Mouse (Mus musculus): Measurements from ENCODE around the gene Plekhg6.

Plekhg6 gene

GRCm38 (mm10) chr6:125385066-125385974 is 4.7 kb upstream of the Plekhg6 start:
- DNase-seq (ENCODE audit: low spot score) = no peak

- DNase-seq (ENCODE audit: low spot score) = no peak
These were observed 1.4 kb upstream of the Plekhg6 start for GRCm38 (mm10) chr6:125382024-125382423.

DNA sequence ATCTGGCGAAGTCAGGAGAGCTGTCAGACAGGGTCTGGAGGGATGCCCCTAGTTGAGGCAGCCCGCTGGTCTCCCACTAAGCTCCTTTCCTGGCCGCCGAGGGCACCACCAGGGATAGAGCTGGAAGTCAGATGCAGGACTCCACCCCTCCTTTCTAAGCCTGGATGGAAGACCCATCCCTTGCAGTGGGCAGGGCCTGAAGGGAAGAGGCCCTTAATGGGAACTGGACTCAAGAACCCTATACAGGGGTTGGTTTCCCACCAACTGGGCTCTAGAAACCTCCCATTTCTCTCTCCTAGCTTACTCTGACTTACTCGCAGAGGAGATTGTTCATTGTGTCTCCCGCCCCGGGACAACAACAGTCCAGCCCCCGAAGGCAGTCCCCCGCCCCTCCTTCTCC is 812 bp downstream of the Plekhg6 start:
- DNase-seq (ENCODE audit: low spot score) = peak; percentile 34

- DNase-seq (ENCODE audit: low spot score) = no peak
These were observed 2.0 kb downstream of the Plekhg6 start for GRCm38 (mm10) chr6:125378621-125379020.

DNA sequence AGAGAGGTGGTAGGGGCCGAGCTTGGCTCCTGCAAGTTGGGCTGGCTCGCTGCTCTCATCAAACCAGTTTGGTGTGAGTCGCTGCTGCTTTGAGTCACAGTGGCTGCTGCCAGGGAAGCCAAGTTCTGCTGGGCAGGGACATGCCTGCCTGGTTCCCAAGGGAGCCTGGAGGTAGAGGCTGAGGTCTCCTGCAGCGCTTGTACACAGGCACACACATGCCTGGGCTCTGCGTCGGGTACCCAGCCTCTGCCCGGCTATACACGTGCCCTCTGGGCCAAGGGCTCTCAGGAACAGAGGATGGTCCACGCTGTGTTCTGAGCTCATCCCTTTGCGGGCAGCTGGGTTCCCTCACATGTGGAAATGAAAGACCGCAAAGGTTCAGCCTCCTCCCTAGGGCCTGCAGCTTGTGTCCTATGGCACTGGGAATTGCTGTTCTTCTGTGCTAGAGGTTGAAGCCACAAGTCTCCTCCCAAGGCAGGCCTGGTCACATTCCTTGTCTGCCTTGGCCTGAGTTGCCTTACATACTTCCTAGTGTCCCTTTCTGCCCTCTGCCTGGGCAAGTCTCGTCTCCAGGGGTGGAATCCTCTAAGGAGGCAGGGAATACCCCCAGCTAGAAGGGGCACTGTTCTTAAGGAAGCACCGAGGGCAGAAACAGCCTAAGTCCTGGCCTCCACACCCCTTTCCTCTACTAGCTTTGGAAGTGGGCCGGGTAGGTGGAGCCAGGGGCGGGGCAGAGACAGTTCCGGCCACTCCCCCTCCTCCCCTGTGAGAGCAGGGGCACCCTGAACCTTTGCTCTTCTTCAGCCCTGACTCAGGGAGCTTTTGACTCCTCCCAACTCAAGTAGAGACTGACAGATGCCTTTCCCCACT is 2.8 kb downstream of the Plekhg6 start:
- peak; percentile 69 for DNase-seq (ENCODE audit: low spot score)

DNA sequence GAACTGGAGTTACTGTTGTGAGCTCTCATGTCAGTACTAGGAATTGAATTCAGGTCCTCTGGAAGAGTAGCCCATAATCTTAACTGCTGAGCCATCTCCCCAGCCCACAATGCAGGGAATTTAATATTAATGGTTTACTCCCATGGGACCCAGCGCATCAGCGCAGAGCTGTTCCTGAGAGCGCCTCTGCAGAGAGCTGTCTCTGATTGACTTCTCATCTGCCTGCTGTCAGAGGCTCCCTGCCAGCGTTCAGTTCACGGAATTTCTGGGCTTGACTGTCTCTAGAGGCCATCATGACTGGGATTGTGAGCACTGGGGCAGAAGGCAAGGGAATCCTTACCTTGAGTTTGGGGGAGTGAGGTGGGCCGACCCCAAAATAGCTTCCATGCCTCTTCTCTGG is 3.6 kb downstream of the Plekhg6 start:
- DNase-seq (ENCODE audit: low spot score) = peak; percentile 70

DNA sequence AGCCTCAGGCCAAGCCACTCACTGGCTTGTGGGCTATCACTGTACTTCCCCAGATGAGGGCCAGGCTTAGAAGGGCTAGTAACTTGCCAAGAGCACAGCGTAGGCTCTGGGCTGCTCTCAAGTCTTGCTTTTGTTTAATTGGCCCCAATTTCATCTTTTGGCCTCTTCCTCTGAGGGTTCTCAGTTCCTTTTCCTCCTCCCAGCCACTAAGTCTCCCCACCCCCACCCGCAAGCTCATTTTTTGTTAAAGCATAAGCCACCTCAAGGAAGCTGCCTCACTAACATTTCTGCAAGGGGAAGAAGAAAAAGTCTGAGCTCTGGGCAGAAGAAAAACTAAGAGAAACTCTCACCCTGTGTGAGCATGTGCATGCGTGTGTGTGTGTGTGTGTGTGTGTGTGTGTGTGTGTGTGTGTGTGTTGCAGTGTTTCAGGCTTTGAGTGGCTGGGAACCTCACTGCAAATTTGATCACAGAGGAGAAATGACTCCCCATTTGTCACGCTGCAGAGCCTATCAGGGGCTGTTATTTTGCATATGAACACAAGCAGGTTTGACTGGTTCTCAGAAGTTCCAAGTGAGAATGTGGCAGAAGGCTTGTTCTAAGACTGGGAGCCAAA is 12.7 kb downstream of the Plekhg6 start:
- DNase-seq (ENCODE audit: low spot score) = no peak

DNA sequence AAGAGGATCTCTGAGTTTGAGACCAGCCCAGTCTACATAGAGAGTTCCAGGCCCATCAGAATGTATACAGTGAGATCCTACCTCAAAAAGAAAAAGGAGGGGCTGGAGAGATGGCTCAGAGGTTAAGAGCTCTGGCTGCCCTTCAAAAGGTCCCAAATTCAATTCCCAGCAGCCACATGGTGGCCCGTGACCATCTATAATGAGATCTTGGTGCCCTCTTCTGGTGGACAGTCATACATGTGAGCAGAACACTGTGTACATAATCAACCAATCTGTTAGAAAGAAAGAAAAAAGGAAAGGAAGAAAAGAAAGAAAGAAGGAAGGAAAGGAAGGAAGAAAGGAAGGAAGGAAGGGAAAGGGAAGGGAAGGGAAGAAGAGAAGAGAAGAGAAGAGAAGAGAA is 14.5 kb downstream of the Plekhg6 start:
- DNase-seq (ENCODE audit: low spot score) = no peak

DNA sequence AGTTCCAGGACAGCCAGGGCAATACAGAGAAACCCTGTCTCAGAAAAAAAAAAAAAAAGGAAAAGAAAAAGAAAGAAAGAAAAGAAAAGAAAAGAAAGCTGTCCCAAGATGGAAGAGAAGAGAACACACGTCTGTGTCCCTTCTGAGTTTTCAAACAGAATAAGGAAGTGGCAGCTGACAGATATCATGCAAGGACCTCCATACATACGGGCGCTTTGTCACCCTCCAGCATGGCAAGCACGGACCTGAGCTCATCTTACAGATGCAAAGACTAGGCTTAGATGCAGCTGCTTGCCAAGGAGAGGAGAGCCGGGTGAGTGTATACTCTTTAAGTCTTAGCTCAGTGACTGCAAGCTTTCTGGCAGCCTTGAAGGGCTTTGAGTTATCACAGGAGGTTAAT is 15.1 kb downstream of the Plekhg6 start:
- DNase-seq (ENCODE audit: low spot score) = no peak

DNA sequence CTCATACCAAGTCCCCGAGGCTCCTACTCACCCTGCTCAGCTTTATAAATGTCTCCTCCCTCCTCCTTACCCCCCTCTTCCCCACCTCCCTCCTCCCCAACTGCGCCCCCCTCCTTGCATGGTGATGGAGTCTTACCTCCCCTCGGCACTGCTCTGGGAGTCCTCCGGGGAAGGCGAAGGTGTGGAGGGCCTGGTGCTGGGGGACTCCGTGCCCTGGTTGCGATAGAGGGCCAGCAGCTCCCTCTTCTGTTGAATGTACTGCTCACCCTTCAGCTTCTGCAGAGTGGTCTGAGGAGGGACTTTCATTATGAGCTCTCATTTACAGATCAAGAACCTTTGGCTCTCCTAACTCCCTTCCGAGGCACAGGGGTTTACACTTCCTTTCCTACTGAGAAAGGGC is 16.1 kb downstream of the Plekhg6 start:
- DNase-seq (ENCODE audit: low spot score) = no peak

- no peak for DNase-seq (ENCODE audit: low spot score)
These were observed 16.9 kb downstream of the Plekhg6 start for GRCm38 (mm10) chr6:125363451-125364242.

DNA sequence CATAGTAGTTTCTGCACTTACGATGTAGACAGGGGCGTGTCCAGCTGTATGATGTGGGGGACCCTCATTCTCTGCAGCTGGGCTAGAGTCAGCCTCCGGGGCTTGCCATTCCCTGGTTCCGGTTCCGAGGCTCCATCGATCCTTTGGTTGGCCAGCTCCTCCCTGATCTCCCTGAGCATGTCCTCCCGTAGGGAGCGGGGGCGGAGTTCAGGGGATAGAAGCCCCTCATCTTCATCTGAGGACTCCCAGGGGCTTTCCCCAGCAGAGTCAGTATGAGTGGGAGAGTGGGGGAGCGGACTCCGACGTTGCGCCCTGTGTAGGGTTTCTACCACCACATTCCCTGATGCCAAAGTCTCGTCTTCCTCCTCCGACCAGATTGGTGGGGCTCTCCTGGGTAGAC is 17.6 kb downstream of the Plekhg6 start:
- no peak for DNase-seq (ENCODE audit: low spot score)

DNA sequence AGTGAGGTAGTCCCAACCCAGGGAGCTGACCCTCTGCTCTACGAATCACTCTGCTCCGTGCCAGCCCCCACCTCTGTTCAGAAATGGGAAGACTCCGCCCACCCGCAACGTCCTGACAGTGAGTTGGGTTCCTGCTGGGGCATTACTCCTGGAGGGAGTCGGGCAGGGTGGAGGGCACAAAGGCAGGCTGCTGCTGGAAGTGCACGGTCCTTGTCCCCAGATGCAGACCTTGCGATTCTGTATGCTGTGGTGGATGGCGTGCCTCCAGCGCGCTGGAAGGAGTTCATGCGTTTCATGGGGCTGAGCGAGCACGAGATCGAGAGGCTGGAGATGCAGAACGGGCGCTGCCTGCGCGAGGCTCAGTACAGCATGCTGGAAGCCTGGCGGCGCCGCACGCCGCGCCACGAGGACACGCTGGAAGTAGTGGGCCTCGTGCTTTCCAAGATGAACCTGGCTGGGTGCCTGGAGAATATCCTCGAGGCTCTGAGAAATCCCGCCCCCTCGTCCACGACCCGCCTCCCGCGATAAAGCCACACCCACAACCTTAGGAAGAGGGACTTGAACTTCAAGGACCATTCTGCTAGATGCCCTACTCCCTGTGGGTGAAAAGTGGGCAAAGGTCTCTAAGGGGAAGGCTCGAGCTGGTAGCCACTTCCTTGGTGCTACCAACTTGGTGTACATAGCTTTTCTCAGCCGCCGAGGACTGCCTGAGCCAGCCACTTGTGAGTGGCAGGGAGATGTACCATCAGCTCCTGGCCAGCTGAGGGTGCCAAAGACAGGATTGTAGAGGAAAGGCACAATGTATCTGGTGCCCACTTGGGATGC is 18.9 kb downstream of the Plekhg6 start:
- peak; percentile 56 for DNase-seq (ENCODE audit: low spot score)

DNA sequence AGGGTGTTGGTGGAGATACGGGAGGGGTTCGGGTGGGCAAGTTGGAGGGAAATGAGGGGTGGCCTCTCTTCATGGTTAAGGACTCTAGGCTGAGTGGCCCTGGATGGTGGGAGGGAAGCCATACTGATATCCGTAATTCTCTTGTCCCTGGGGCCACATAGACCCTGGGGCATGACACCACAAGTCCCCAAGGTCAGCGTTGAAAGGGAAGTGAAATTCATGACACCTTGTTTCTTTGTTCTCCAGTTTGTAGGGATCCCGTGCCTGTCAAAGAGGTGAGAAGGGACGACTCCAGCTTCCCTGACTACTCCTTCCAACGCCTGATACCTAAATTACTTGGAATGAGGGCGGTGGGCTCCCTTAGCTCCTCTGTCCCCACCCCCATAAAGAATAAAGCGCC is 19.7 kb downstream of the Plekhg6 start:
- no peak for DNase-seq (ENCODE audit: low spot score)

- no peak for DNase-seq (ENCODE audit: low spot score)
These were observed 20.6 kb downstream of the Plekhg6 start for GRCm38 (mm10) chr6:125359999-125360398.

GRCm38 (mm10) chr6:125357334-125357733 is 23.3 kb downstream of the Plekhg6 start:
- no peak for DNase-seq (ENCODE audit: low spot score)

GRCm38 (mm10) chr6:125356264-125356663 is 24.3 kb downstream of the Plekhg6 start:
- DNase-seq (ENCODE audit: low spot score) = no peak

DNA sequence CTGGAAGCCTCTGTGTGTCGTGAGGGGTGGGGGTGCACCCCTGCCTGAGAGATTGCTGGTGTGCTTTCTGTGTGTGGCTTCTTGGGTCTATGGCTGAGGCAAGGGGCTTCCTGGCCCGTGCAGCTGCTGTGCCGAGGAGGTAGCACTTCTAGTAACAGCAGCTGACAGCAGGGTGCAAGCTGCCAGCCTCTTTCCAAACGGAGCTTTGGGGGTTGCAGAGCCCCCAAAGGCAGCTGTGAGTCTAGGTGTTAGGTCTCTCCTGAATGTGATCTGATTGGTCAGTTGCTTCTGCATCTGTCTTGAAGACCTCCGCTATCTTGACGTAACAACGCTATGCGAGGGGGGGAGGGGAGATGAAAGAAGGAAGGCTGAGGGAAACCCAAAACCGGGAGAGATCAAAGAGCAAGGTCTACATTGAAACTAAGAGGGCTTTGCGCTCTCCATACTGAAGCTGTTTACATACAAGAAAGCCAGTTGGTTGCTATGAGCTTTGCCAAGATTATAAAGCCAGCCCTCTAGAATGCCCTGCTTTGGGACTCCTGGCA is 25.3 kb downstream of the Plekhg6 start:
- no peak for DNase-seq (ENCODE audit: low spot score)

GRCm38 (mm10) chr6:125354352-125355151 is 26.0 kb downstream of the Plekhg6 start:
- peak; percentile 84 for DNase-seq (ENCODE audit: low spot score)

- DNase-seq (ENCODE audit: low spot score) = no peak
These were observed 26.9 kb downstream of the Plekhg6 start for GRCm38 (mm10) chr6:125353655-125354054.
